Mouse (Mus musculus): ENCODE data around the gene Wdr92. TPM values are rescaled to one million over a fixed set of nuclear protein-coding genes. Genes with fewer than 3 reads are reported as not detected.

Wdr92 gene
- total RNA-seq, 2 experiments from 2014 or later = 5.9 to 10.3 TPM

GRCm38 (mm10) chr11:17176638-17177037, 5.3 kb upstream of the Wdr92 start:
- no peak overlapping the region for H3K27ac ChIP-seq
- H3K4me3 ChIP-seq = no peak overlapping the region
- DNase-seq = no peak
- no peak for TF ChIP-seq CTCF (IDR thresholded peaks at IDR 0.05)
- intact Hi-C loops (cut with DNase I) = no loop called here

- TF ChIP-seq CTCF (IDR thresholded peaks at IDR 0.05) = no peak
These were observed 1.2 kb upstream of the Wdr92 start for GRCm38 (mm10) chr11:17180753-17181152.

GRCm38 (mm10) chr11:17183165-17183564, 1.3 kb downstream of the Wdr92 start:
- DNase-seq = no peak
- no peak overlapping the region for H3K27ac ChIP-seq
- intact Hi-C loops (cut with DNase I) = no loop called here
- no peak for TF ChIP-seq CTCF (IDR thresholded peaks at IDR 0.05)
- H3K4me3 ChIP-seq = no peak overlapping the region

More at GRCm38 (mm10) chr11:17180753-17181152, 1.2 kb upstream of the Wdr92 start:
- no peak for DNase-seq
- intact Hi-C loops (cut with DNase I) = no loop called here
- Histone ChIP-seq H3K27ac (no peak overlapping the region), H3K4me3 (no peak overlapping the region)

GRCm38 (mm10) chr11:17187649-17188048, 5.7 kb downstream of the Wdr92 start:
- Histone ChIP-seq H3K4me3 (no peak overlapping the region), H3K27ac (no peak overlapping the region)
- intact Hi-C loops (cut with DNase I) = no loop called here
- TF ChIP-seq CTCF (IDR thresholded peaks at IDR 0.05) = no peak
- DNase-seq = no peak

- H3K4me3 ChIP-seq = no peak overlapping the region
- DNase-seq = no peak
- intact Hi-C loops (cut with DNase I) = no loop called here
- TF ChIP-seq CTCF (IDR thresholded peaks at IDR 0.05) = no peak
- H3K27ac ChIP-seq = no peak overlapping the region
These were observed 6.9 kb downstream of the Wdr92 start for GRCm38 (mm10) chr11:17188786-17189185.

- no peak for TF ChIP-seq CTCF (IDR thresholded peaks at IDR 0.05)
- no peak overlapping the region for H3K27ac ChIP-seq
- no peak overlapping the region for H3K4me3 ChIP-seq
- no peak for DNase-seq
- intact Hi-C loops (cut with DNase I) = no loop called here
These were observed 10.4 kb downstream of the Wdr92 start for GRCm38 (mm10) chr11:17192151-17192844.

- intact Hi-C loops (cut with DNase I) = no loop called here
- Histone ChIP-seq H3K4me3 (no peak overlapping the region), H3K27ac (no peak overlapping the region)
- TF ChIP-seq CTCF (IDR thresholded peaks at IDR 0.05) = no peak
- DNase-seq = no peak
These were observed 17.3 kb downstream of the Wdr92 start for GRCm38 (mm10) chr11:17199170-17199569.

GRCm38 (mm10) chr11:17199840-17200501, 18.1 kb downstream of the Wdr92 start:
- intact Hi-C loops (cut with DNase I) = no loop called here
- TF ChIP-seq CTCF (IDR thresholded peaks at IDR 0.05) = no peak
- Histone ChIP-seq H3K4me3 (no peak overlapping the region), H3K27ac (no peak overlapping the region)
- no peak for DNase-seq

GRCm38 (mm10) chr11:17200936-17201335, 19.0 kb downstream of the Wdr92 start:
- TF ChIP-seq CTCF (IDR thresholded peaks at IDR 0.05) = no peak
- DNase-seq = no peak
- no peak overlapping the region for H3K4me3 ChIP-seq
- H3K27ac ChIP-seq = no peak overlapping the region
- intact Hi-C loops (cut with DNase I) = no loop called here

- intact Hi-C loops (cut with DNase I) = no loop called here
- no peak overlapping the region for H3K27ac ChIP-seq
- TF ChIP-seq CTCF (IDR thresholded peaks at IDR 0.05) = no peak
- no peak for DNase-seq
- no peak overlapping the region for H3K4me3 ChIP-seq
These were observed 20.6 kb downstream of the Wdr92 start for GRCm38 (mm10) chr11:17202481-17202880.

GRCm38 (mm10) chr11:17211258-17212140, 29.6 kb downstream of the Wdr92 start, which contains the start of gene Pno1:
TSS of gene Pno1 (minus strand) at chr11:17211568.
- DNase-seq = peak; percentile 98
- no peak for TF ChIP-seq CTCF (IDR thresholded peaks at IDR 0.05)
- Histone ChIP-seq H3K27ac (peak within 1 kb of the TSS; percentile 98), H3K4me3 (peak within 1 kb of the TSS; percentile 85)
- intact Hi-C loops (cut with DNase I) = loop anchor here (1.0 to 5.0 kb wide), 3 partner anchors 51 to 244 kb away; no protein-coding TSS in a partner anchor

GRCm38 (mm10) chr11:17212141-17212495, 30.2 kb downstream of the Wdr92 start:
- H3K4me3 ChIP-seq = peak overlapping the region; percentile 85
- no peak for TF ChIP-seq CTCF (IDR thresholded peaks at IDR 0.05)

More at GRCm38 (mm10) chr11:17212141-17212495, 30.2 kb downstream of the Wdr92 start:
- no peak for DNase-seq
- peak overlapping the region; percentile 98 for H3K27ac ChIP-seq
- intact Hi-C loops (cut with DNase I) = loop anchor here (5.0 kb wide), 1 partner anchor 245 kb away; no protein-coding TSS in a partner anchor
